Mouse (Mus musculus) testis, postnatal 10 days (tissue): ENCODE results near the gene Wrnip1.
A peak's percentile ranks its signal among the peaks of the same experiment; 100 is the strongest.
"Not testable (repeated sequence)": the region's sequence is repeated elsewhere in the genome, so short reads cannot be mapped to it uniquely, and the experiment has no call there.

Experiments used
- DNase-seq: peaks from one replicate; pipeline ENCODE4 v3.0.0; 2021; ENCODE audit warnings: low spot score

The Wrnip1 gene

DNA sequence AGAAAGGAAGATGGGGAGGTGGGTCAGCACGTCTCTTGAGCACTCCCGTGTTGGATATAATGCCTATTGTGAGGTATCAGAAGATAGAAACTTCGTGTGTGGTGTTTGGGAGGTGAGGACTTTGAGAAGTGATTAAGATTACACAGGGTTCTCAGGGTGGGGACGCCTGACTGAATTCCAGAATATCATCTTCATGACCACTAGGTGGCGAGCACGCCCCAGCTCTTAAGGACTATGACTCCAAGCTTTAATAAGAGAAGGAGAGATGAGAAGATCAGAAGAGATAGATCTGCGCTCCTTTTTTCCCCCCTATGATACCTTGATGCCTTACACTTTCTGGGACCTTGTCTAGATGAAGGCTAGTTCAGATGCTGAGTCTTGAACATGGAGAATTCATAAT lies 50.1 kb downstream of the Wrnip1 start:
- DNase-seq, result peak; percentile 61

DNA sequence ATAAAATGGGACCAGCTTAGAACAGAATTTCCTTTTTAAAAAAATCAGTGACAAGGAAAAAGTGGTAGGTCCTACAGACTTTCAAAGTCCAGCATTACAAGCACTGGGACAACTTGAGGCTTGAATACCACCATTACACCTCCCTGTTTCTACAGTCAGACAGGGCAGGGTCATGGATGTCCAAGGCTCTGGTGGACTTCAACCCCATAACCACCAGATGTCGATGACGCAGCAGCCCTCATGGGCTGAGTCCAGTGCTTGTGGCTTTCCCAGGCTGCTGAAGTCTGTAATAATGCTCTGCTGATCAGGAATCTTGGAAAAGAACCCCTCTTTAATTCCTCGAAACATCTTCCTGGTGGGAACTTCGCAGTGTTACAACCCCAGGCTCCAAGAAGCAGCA lies 50.7 kb downstream of the Wrnip1 start:
- no peak for DNase-seq

DNA sequence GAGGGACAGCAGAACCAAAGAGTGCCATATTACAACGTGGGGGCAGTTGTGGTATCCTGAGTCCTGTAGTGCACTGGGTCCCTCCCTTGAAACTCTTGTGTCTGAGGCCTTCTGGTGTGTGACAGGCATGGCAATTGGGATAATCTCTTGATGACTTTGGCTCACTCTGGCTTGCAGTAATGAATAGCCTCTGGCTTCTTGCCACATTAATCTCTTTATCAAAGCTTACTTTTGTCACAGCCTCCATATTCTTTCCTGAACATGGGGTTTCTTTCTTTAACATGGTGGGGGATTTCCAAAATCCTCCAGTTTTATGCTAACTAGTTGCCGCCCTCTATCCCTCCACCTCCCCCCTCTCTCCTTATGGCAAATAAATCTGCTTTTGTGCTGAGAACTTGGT lies 51.2 kb downstream of the Wrnip1 start:
- DNase-seq, result no peak

DNA sequence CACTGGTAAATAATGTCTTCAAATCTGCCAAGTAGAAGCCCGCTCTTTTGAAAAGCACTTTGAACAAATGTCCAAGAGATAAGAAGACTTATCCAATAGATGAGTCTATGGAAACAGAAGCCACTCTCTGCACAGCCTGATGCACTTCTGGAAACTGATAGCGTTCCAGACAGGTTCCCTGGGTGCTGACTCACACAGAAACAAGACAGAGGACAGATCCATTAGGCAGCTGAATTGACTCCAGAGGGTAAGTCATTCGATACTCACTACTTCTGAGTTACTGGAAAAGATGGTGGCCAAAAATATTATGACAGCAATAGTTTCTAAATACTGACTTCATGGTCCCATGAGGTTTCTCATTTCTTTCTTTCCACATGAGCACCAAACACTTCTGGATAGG lies 59.0 kb downstream of the Wrnip1 start:
- no peak for DNase-seq

- no peak for DNase-seq
These were observed 61.6 kb downstream of the Wrnip1 start for GRCm38 (mm10) chr13:32863456-32863855.

DNA sequence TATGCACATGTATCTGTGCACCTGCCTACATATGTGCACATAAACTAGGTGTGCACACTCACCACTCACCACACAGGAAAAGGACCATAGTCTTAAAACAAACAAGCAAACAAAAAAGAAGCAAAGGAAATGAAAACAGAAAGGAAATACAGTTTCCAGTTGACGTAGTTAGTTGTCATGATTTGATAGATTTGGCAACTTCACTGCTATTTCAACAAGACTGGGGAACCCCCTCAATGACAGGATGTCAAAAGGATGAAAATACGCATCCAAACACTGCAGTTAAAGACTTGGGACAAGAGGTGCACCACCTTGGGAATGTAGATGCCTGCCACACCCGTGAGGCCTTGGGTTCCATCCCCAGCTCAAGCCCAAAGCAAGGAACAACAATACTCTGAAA lies 62.7 kb downstream of the Wrnip1 start:
- DNase-seq, result not testable (repeated sequence)

GRCm38 (mm10) chr13:32865591-32865990 lies 63.8 kb downstream of the Wrnip1 start:
- DNase-seq, result no peak

DNA sequence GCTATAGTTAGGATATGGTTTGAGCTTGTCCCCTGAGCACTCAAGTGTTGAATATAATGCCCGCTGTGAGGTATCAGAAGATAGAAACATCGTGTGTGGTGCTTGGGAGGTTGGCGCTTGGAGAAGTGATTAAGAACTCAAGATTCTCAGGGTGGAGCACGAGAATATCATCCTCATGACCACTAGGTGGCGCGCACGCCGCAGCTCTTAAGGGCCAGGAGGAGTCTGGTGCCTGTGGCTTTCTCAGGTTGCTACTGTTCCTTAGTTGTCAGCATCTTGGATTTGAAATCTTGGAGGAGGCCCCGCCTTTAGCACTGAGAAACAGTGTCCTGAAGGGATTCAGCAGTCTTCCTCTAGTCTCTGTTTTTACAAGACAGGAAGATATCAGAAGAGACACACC lies 64.6 kb downstream of the Wrnip1 start:
- DNase-seq, result peak; percentile 82

DNA sequence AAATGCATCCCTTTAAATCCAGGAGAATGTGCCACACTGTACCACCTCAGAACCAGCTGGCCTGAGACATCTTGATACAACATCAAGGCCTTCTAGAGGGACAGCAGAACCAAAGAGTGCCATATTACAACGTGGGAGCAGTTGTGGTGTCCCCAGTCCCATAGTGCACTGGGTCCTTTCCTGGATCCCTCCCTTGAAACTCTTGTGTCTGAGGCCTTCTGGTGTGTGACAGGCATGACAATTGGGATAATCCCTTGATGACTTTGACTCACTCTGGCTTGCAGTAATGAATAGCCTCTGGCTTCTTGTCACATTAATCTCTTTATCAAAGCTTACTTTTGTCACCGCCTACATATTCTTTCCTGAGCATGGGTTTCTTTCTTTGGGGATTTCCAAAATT lies 65.2 kb downstream of the Wrnip1 start:
- DNase-seq, result no peak

DNA sequence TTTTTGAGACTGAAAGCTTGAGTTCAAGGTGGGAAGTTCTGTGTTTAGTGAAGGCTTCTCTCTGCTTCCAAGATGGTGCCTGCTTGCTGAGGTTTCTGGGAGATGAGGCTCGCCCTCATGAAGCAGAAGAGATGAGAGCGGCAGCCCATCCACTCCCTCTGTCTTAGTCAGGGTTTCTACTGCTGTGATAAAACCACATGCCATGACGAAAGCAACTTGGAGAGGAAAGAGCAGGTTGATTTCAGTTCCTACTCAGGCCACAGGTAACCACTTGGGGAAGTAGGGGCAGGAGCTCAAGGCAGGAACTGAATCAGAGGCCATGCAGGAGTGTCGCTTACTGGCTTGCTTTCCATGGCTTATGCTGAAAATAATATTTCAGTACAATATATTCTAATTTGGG lies 66.4 kb downstream of the Wrnip1 start:
- not testable (repeated sequence) for DNase-seq

GRCm38 (mm10) chr13:32868843-32869242 lies 67.0 kb downstream of the Wrnip1 start:
- no peak for DNase-seq
